Mouse (Mus musculus) liver, adult 2 months (tissue): ENCODE results near the gene Pphln1.

Experiments used
- CTCF ChIP-seq: fragments of 200-500 bp; IDR thresholded peaks from 2 replicates; pipeline ENCODE4 v1.5.1; 2011; ENCODE audit warnings: low read depth, low read length, control low read depth
- POLR2A ChIP-seq: fragments of 200-500 bp; IDR thresholded peaks from 2 replicates; pipeline ENCODE4 v1.6.1; 2011; ENCODE audit warnings: low read length, control low read depth; ENCODE audit not compliant: insufficient read depth; ENCODE audit errors: extremely low read depth

DNA sequence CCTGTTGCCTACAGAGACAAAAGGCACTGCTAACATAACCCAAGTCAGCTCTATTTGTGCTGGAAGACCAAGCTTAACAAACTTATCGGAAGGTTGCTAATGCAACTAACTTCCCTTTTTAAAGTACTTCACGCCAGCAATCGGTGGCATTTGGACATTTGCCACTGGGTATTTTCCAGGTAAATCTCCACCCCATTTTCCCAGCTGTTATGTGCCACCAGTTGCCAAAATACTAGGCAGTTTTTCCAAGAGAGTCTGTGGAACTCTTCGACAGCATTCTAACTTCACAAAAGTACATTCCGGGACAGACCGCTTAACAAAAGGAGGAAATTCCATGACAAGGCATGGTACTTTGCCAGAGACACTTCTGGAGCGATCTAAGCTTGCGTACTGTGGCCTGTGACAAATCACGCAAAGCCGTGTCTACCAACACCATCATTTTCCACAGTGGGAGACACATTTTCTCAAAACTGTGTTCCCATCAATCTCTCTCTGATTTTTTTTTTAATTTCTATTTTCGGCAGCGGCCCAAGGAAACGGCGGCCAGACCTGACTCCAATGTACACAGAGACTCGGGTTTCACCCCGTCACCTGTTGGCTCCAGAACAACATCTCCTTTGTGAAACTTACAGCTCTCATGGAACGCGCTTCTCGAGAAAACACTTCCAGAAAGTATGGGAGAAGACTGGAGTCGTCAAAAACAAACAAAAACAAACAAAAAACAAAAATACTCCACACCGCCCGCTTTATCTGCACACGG, 120.2 kb downstream of the Pphln1 start:
- TF ChIP-seq CTCF (no peak), POLR2A (no peak)
